Mouse (Mus musculus) liver, postnatal 0 days (tissue): Measurements from ENCODE around the gene Med24. TPM values are rescaled to one million over a fixed set of nuclear protein-coding genes. Genes with fewer than 3 reads are reported as not detected.

Source experiments
- ATAC-seq: fragments of 200-750 bp; cut with Nextera tagmentation; 2 replicates; pipeline ENCODE4 v1.8.0; 2017; ENCODE audit warnings: mild to moderate bottlenecking, moderate library complexity
- DNase-seq: peaks from one replicate; pipeline ENCODE4 v3.0.0-alpha.2; 2016
- H3K27ac ChIP-seq: fragments of 300-500 bp; sonication (generic); 2 replicates; pipeline ENCODE4 v1.5.1; 2014; ENCODE audit warnings: antibody characterized with exemption, moderate library complexity, mild to moderate bottlenecking, low read depth
- H3K27me3 ChIP-seq: fragments of 300-500 bp; sonication (generic); 2 replicates; pipeline ENCODE4 v1.6.1; 2014; ENCODE audit warnings: low read length, control low read depth, mixed read lengths; ENCODE audit not compliant: insufficient read depth
- H3K36me3 ChIP-seq: fragments of 300-500 bp; sonication (generic); replicated peaks from 2 replicates; pipeline ENCODE4 v1.6.1; 2014; ENCODE audit warnings: mild to moderate bottlenecking, control low read depth, low read length, moderate library complexity, mixed read lengths; ENCODE audit not compliant: insufficient read depth
- H3K4me1 ChIP-seq: fragments of 300-500 bp; sonication (generic); 2 replicates; pipeline ENCODE4 v1.6.1; 2014; ENCODE audit warnings: antibody characterized with exemption, mild to moderate bottlenecking, control low read depth; ENCODE audit not compliant: insufficient read depth
- H3K4me2 ChIP-seq: fragments of 300-500 bp; sonication (generic); 2 replicates; pipeline ENCODE4 v1.6.1; 2014; ENCODE audit warnings: low read depth, mild to moderate bottlenecking, low read length, moderate library complexity, mixed read lengths
- H3K4me3 ChIP-seq: fragments of 300-500 bp; sonication (generic); 2 replicates; pipeline ENCODE4 v1.5.1; 2014; ENCODE audit warnings: low read depth, low read length
- H3K9ac ChIP-seq: fragments of 300-500 bp; sonication (generic); replicated peaks from 2 replicates; pipeline ENCODE4 v1.6.1; 2014; ENCODE audit warnings: mild to moderate bottlenecking, moderate library complexity
- H3K9me3 ChIP-seq: fragments of 300-500 bp; sonication (generic); 2 replicates; pipeline ENCODE4 v1.6.1; 2016; ENCODE audit warnings: mild to moderate bottlenecking, control low read depth, low read length, mixed read lengths
- CTCF ChIP-seq: sonication (generic); IDR thresholded peaks from 2 replicates; pipeline ENCODE4 v1.5.1; 2016; ENCODE audit warnings: antibody characterized with exemption, low read depth
- EP300 ChIP-seq: IDR thresholded peaks from 2 replicates; pipeline ENCODE4 v1.6.1; 2016; ENCODE audit warnings: antibody characterized with exemption, low read depth, mild to moderate bottlenecking
- WGBS: fragments of 180-500 bp; shearing (Covaris S2); extraction: QIAGEN DNeasy Blood & Tissue Kit; methylation state at CpG from one replicate; pipeline ENCODE4 v1.1.7; 2014; ENCODE audit not compliant: insufficient replicate concordance; 5-methylcytosine and 5-hydroxymethylcytosine counted together
- polyA plus RNA-seq: library from polyadenylated mRNA; unstranded; fragments of >200 nt; fragmentation: Nextera tagmentation; extraction: Ambion mirVana; gene quantifications from 2 replicates; pipeline ENCODE4 v1.2.1, GENCODE M21; 2015

The Med24 gene
- polyA plus RNA-seq, 1 experiment from 2014 or later = 10.9 TPM

DNA sequence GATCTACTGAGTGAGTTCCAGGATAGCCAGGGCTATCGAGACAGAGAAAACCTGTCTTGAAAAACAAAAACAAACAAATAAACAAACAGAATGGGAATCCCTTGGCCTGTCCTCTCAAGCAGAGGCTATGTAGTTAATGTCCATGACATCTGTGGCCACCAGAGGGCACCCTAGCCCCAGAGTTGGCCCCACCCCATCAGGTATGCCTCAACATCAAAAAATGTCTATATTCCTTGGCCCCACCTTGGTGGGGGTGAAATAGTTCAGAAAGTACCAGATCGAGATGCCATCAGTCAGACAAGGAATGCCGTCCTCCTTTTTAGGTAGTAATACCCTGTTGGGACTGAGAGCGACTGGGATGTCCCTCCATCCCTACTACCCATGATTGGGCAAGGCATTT lies 29.3 kb downstream of the Med24 start:
- H3K4me1 ChIP-seq = no peaks in the 10 kb centered on the region; the same call in 1 of the 2 replicates
- DNase-seq (peak; percentile 84), ATAC-seq (peak; percentile 60)
- no peaks in the 10 kb centered on the region for H3K27me3 ChIP-seq
- H3K9ac ChIP-seq = no peak overlapping the region
- H3K9me3 ChIP-seq = no peaks in the 10 kb centered on the region
- no peak overlapping the region for H3K4me2 ChIP-seq
- no peak overlapping the region for H3K4me3 ChIP-seq
- peaks cover 15% of the 10 kb centered on the region for H3K36me3 ChIP-seq
- TF ChIP-seq EP300 (no peak), CTCF (peak; percentile 95)
- no peak overlapping the region for H3K27ac ChIP-seq
- 34% methylated on average over 4 of the region's 4 CpGs for WGBS

DNA sequence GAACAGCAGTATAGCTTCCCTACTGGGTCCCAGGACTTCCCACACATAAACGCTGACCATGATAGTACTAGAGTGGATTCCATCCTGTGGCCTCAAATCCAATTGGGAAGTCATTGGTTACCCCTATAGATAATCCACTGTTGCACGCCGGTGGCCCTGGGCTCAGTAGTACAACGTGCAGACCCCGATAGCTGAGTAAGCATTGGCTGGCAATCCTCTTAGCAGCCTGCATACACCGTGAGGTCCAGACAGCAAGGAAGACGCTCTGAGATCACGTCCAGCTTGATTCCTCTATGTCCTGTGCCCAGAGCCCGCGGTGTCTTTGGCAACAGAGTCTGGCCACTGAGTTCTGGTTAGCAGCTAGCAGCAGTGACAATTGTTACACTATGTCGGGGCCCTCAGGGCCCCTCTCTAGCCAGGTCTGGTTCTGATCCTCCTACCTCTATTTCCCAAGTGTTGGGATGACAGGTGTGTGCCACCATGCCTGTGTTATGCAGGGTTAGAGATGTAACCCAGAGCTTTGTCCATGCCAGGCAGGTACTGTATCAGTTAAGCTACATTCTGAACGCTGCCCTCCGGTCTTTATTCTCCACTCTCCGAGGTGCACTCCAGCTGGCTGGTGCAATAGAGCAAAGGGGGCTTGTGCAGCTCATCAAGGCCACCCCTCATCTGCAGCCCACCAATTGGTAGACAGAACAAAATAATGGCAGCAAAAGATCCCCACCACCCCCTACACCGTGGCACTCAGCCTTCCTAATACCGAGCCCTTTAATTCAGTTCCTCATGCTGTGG lies 30.2 kb downstream of the Med24 start:
- H3K9ac ChIP-seq = no peak overlapping the region

DNA sequence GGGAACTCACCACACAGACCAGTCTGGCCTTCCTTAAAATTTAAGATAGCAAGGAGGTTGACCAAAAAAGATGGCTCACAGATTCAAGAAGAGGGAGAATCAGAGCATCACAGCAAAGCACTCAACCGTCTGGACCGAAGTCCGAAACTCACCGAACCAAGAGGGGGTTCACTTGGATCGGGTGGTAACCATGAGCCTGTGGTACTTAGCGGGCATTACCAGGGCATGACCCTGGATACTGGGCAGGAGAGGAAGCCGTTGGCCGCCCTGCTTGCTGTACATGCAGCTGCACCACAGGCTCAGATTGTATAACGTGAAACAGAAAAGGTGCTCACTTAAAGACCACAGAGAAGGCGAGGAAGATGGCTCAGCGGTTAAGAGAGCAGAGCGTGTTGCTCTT lies 32.0 kb downstream of the Med24 start:
- H3K9me3 ChIP-seq = no peaks in the 10 kb centered on the region
- DNase-seq (no peak), ATAC-seq (no peak)
- no peaks in the 10 kb centered on the region for H3K27me3 ChIP-seq
- no peak overlapping the region for H3K27ac ChIP-seq
- 87% methylated on average over 12 of the region's 12 CpGs for WGBS
- H3K9ac ChIP-seq = no peak overlapping the region
- no peaks in the 10 kb centered on the region; the same call in 1 of the 2 replicates for H3K4me1 ChIP-seq
- H3K36me3 ChIP-seq = peaks cover 33% of the 10 kb centered on the region
- no peak overlapping the region for H3K4me3 ChIP-seq
- TF ChIP-seq CTCF = no peak
- TF ChIP-seq EP300 = no peak
- H3K4me2 ChIP-seq = no peak overlapping the region

More for the DNA sequence above, 30.2 kb downstream of the Med24 start:
- no peak for DNase-seq
- H3K27ac ChIP-seq = no peak overlapping the region
- 80% methylated on average over 16 of the region's 16 CpGs for WGBS
- no peaks in the 10 kb centered on the region for H3K27me3 ChIP-seq
- H3K36me3 ChIP-seq = peaks cover 20% of the 10 kb centered on the region
- H3K4me3 ChIP-seq = no peak overlapping the region
- no peak overlapping the region for H3K4me2 ChIP-seq
- H3K4me1 ChIP-seq = no peaks in the 10 kb centered on the region; the same call in 1 of the 2 replicates
- no peaks in the 10 kb centered on the region for H3K9me3 ChIP-seq
- ATAC-seq = no peak
- TF ChIP-seq CTCF = no peak
- TF ChIP-seq EP300 = no peak

DNA sequence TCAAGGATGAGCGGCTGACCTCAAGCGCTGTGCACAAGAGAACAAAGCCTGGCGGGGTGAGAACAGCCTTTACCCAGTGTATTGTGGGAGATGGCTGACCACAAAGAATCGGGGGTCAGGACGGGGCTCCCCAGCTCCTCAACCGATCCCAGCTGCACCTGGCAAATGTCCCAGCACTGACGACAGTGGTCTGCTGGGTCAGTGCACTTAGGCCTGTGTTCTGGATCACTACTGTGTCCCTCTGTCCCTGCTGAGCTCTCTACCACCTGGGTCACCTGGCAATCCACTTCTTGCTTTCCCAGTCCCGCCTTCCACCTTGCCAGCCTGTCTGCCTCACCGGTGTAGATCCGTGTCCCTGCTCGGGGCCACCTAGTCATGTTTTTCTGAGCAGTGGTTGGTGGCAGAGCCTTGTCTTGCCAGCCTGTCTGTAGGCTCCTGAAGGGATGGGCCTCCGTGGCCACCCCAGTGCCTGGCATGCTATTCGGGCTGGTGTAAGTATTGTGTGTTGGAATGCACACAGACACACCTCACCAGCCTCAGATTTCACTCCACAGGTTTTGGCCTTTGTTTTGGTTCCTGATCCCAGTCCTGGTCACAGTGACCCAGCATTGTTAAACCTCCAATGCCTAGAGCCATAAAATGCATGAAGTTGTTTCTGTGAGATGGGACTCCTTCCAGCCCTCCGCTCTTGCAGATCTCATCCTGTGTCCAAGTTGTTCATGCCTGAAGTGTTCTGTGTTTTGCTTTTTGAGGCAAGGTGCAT lies 32.6 kb downstream of the Med24 start:
- no peaks in the 10 kb centered on the region for H3K27me3 ChIP-seq
- no peak for ATAC-seq
- peaks cover 36% of the 10 kb centered on the region for H3K36me3 ChIP-seq
- 77% methylated on average over 14 of the region's 14 CpGs for WGBS
- no peaks in the 10 kb centered on the region; the same call in 1 of the 2 replicates for H3K4me1 ChIP-seq
- TF ChIP-seq EP300 (no peak), CTCF (no peak)
- H3K4me2 ChIP-seq = no peak overlapping the region
- no peak for DNase-seq
- H3K9me3 ChIP-seq = no peaks in the 10 kb centered on the region
- no peak overlapping the region for H3K4me3 ChIP-seq
- no peak overlapping the region for H3K27ac ChIP-seq
- no peak overlapping the region for H3K9ac ChIP-seq

DNA sequence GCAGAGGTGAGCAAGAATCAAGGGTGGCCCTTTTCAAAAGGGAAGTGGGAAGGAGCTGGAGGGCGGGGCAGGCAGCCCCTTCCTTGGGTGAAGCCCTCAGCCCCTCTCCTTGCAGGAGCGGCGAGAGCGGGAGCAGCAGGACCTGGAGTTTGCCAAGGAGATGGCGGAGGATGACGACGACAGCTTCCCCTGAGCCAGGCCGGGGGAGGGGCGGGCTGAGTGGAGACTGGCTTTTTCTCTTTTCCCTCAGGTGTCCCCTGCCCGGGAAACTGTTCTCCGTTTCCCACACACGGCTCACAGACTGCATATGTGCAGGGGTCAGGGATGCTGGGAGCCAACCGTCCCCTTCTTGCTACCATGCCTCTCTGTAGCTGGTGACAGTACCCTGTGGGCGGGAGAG lies 33.8 kb downstream of the Med24 start:
- Histone ChIP-seq H3K27ac (no peak overlapping the region), H3K4me1 (no peaks in the 10 kb centered on the region), H3K27me3 (no peaks in the 10 kb centered on the region), H3K36me3 (peaks cover 48% of the 10 kb centered on the region), H3K4me2 (no peak overlapping the region), H3K4me3 (no peak overlapping the region), H3K9me3 (no peaks in the 10 kb centered on the region), H3K9ac (no peak overlapping the region)
- DNase-seq = no peak
- ATAC-seq = no peak
- TF ChIP-seq EP300 (no peak), CTCF (no peak)
- WGBS = 79% methylated on average over 14 of the region's 14 CpGs

DNA sequence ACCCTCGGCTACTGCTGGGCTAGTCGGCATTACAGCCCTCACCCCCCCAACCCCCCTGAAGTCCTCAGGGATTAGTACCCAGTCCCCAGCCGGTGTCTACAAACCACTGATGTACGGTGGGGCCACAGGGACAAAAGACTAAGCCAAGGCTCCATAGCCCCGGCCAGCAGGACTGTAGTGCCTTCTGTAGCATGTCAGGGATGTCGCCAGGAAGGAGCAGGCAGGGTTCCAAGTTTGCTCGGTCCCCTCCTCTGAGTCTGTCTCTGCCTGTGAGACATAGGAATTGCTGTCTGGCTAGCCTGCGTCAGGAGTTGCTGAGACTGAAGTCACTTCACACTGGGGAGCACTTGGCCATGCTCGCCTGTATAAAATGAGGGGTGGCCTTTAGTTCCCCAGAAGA lies 34.9 kb downstream of the Med24 start:
- Histone ChIP-seq H3K27ac (no peak overlapping the region), H3K4me3 (no peak overlapping the region), H3K36me3 (peaks cover 58% of the 10 kb centered on the region), H3K9me3 (no peaks in the 10 kb centered on the region), H3K4me2 (no peak overlapping the region), H3K4me1 (no peaks in the 10 kb centered on the region), H3K9ac (no peak overlapping the region), H3K27me3 (no peaks in the 10 kb centered on the region)
- DNase-seq (no peak), ATAC-seq (no peak)
- no peak for TF ChIP-seq CTCF
- no peak for TF ChIP-seq EP300
- 80% methylated on average over 9 of the region's 9 CpGs for WGBS
